Mouse (Mus musculus) heart, adult 2 months (tissue): ENCODE data around the gene Klhl18.
"Not testable (repeated sequence)": the region's sequence is repeated elsewhere in the genome, so short reads cannot be mapped to it uniquely, and the experiment has no call there.

Source experiments
- CTCF ChIP-seq: fragments of 200-600 bp; IDR thresholded peaks from 2 replicates; pipeline ENCODE4 v1.8.1; 2022; ENCODE audit warnings: antibody characterized with exemption, mild to moderate bottlenecking, moderate library complexity
- POLR2A ChIP-seq: fragments of 200-500 bp; IDR thresholded peaks from 2 replicates; pipeline ENCODE4 v1.6.1; 2011; ENCODE audit warnings: mild to moderate bottlenecking, low read depth, low read length, control low read depth; ENCODE audit not compliant: insufficient read depth

DNA sequence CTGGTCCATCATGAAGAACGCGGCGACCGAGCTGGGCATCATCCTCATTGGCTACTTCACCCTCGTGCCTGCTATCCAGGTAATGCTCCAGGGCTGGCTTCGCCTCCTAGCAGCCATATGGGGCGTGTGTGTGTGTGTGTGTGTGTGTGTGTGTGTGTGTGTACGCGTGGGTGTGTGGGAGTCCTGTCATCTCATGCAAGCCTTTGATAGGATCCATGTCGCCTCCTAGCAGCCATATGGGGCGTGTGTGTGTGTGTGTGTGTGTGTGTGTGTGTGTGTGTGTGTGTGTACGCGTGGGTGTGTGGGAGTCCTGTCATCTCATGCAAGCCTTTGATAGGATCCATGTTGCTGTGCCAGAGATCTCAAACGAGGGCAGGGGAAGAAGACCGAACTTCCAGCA lies 98.8 kb downstream of the Klhl18 start:
- not testable (repeated sequence) for TF ChIP-seq POLR2A, CTCF
